In the genomic region with DNA sequence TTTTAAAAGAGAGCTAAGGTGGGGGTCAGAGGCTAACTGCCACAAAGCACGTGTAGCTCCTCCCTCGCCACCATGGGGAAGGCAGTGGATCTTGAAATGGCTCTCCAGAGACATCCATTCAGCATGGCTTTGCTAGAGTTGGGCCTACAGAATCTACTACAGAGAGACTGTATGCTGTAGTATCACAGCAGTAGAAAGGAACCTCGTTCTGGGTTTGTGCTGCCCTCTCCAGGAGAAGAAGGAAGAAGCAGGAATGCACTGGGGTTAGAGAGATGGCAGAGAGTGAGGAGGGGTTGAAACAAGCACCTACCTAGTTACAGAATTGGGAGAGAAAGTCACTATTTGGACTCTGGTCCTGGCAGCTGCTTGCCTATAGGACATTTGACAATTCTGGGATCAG, we compare ENCODE assay signal across 9 mouse cellular contexts. TPM values are rescaled to one million over a fixed set of nuclear protein-coding genes. Genes with fewer than 3 reads are reported as not detected.
A peak's percentile ranks its signal among the peaks of the same experiment; 100 is the strongest.
DNase-seq lines count a peak whose midpoint lies in the region; ATAC-seq and TF ChIP-seq lines count a peak whose summit lies in the region.
"Had no signal": no experiment of that assay in that cellular context is flagged by ENCODE, and none has a peak within 500 bp of the region (broad histone marks: within the 10 kb centered on the region; RNA-seq: fewer than 3 reads in every experiment).

No protein-coding gene starts in this region.

- H3K27ac ChIP-seq in intestine, postnatal 0 days (ENCODE audit: low read depth, low read length), result no peak overlapping the region
- H3K27ac ChIP-seq in intestine, embryonic 15.5 days, result no peak overlapping the region
- no peak overlapping the region for H3K27ac ChIP-seq in CH12.LX (ENCODE audit: insufficient read depth, low read depth)
- H3K27ac ChIP-seq: limb, embryonic 12.5 days had no signal

- in situ Hi-C loops in CH12.LX (cut with MboI; ENCODE audit: low pct_ligation_motif_present, low pct_unique_long_range_greater_than_20kb, low sequenced_read_pairs), result loop anchor here (5.0 to 10.0 kb wide), 2 partner anchors 53 to 391 kb away; no protein-coding TSS in a partner anchor

- TF ChIP-seq POLR2A in CH12.LX (IDR thresholded peaks at IDR 0.05; ENCODE audit: low read depth, low read length), result no peak

- peak; percentile 76 for TF ChIP-seq RAD21 in CH12.LX (IDR thresholded peaks at IDR 0.05; ENCODE audit: low read depth, low read length)

- H3K27me3 ChIP-seq in intestine, postnatal 0 days (replicated peaks; ENCODE audit: control insufficient read depth, insufficient read depth, low read length), result no peaks in the 10 kb centered on the region
- H3K27me3 ChIP-seq in intestine, embryonic 15.5 days (replicated peaks), result no peaks in the 10 kb centered on the region
- no peaks in the 10 kb centered on the region for H3K27me3 ChIP-seq in CH12.LX (replicated peaks)
- H3K27me3 ChIP-seq: limb, embryonic 12.5 days had no signal

- H3K4me3 ChIP-seq in intestine, postnatal 0 days (ENCODE audit: low read depth, low read length), result no peak overlapping the region
- no peak overlapping the region for H3K4me3 ChIP-seq in intestine, embryonic 15.5 days (replicated peaks)
- H3K4me3 ChIP-seq in CH12.LX (replicated peaks in 1 of 3; ENCODE audit: low read depth in 2 of 3, low read length in 2 of 3, poor library complexity in 1 of 3), result no peak overlapping the region
- H3K4me3 ChIP-seq: limb, embryonic 12.5 days had no signal

- no peaks in the 10 kb centered on the region for H3K9me3 ChIP-seq in intestine, postnatal 0 days (ENCODE audit: control insufficient read depth)
- no peaks in the 10 kb centered on the region for H3K9me3 ChIP-seq in intestine, embryonic 15.5 days
- no peaks in the 10 kb centered on the region for H3K9me3 ChIP-seq in CH12.LX (replicated peaks; ENCODE audit: low read length)
- H3K9me3 ChIP-seq: limb, embryonic 12.5 days had no signal

- WGBS in intestine, postnatal 0 days, result 38% methylated on average over 3 of the region's 3 CpGs
- 37% methylated on average over 3 of the region's 3 CpGs for WGBS in intestine, embryonic 15.5 days

- TF ChIP-seq EP300 in CH12.LX (IDR thresholded peaks at IDR 0.05; ENCODE audit: low read length), result no peak

- H3K9ac ChIP-seq in intestine, postnatal 0 days (ENCODE audit: low read depth, low read length), result no peak overlapping the region
- no peak overlapping the region for H3K9ac ChIP-seq in intestine, embryonic 15.5 days
- H3K9ac ChIP-seq in CH12.LX (ENCODE audit: insufficient read depth, low read depth), result no peak overlapping the region
- H3K9ac ChIP-seq: limb, embryonic 12.5 days had no signal

- no peaks in the 10 kb centered on the region for H3K36me3 ChIP-seq in intestine, postnatal 0 days (ENCODE audit: control insufficient read depth, insufficient read depth)
- no peaks in the 10 kb centered on the region for H3K36me3 ChIP-seq in intestine, embryonic 15.5 days
- no peaks in the 10 kb centered on the region for H3K36me3 ChIP-seq in CH12.LX (replicated peaks in 1 of 2; ENCODE audit: control insufficient read depth in 1 of 2, insufficient read depth in 1 of 2, low read length in 1 of 2)
- H3K36me3 ChIP-seq: limb, embryonic 12.5 days had no signal

- no peaks in the 10 kb centered on the region for H3K79me2 ChIP-seq in CH12.LX (replicated peaks; ENCODE audit: control insufficient read depth, extremely low read depth, insufficient read depth, poor library complexity, severe bottlenecking)

- no peak overlapping the region for H3K4me2 ChIP-seq in intestine, postnatal 0 days (replicated peaks; ENCODE audit: low read depth)
- no peak overlapping the region for H3K4me2 ChIP-seq in intestine, embryonic 15.5 days (replicated peaks)
- H3K4me2 ChIP-seq in CH12.LX (ENCODE audit: insufficient read depth, low read depth, poor library complexity, severe bottlenecking), result no peak overlapping the region
- H3K4me2 ChIP-seq: limb, embryonic 12.5 days had no signal

- ATAC-seq in intestine, postnatal 0 days, result no peak
- ATAC-seq in intestine, embryonic 15.5 days, result no peak
- ATAC-seq in activated CD4-positive, CD25-positive, alpha-beta regulatory T cell, adult 4 months, result peak; percentile 99

- 0 out of 2 replicates have a peak, but pooled peaks cover 9% of the 10 kb centered on the region for H3K4me1 ChIP-seq in intestine, postnatal 0 days (replicated peaks; ENCODE audit: control insufficient read depth, insufficient read depth, low read length)
- H3K4me1 ChIP-seq in intestine, embryonic 15.5 days (replicated peaks), result no peaks in the 10 kb centered on the region
- H3K4me1 ChIP-seq in CH12.LX (ENCODE audit: control insufficient read depth in 1 of 2, insufficient read depth in 2 of 2), result peaks cover 0 to 3% of the 10 kb centered on the region in 2 experiments; a peak in 1 of 4 replicates
- H3K4me1 ChIP-seq: limb, embryonic 12.5 days had no signal

- dilution Hi-C loops in CH12.LX (cut with MboI; ENCODE audit: extremely low pct_ligation_motif_present, extremely low pct_unique_long_range_greater_than_20kb, low sequenced_read_pairs), result no loop called here

- peak; percentile 79 for TF ChIP-seq CTCF in intestine, postnatal 0 days (IDR thresholded peaks at IDR 0.05; ENCODE audit: low read depth)
- peak; percentile 55 to 82 for TF ChIP-seq CTCF in CH12.LX (conservative IDR thresholded peaks at IDR 0.05 in 1 of 2, IDR thresholded peaks at IDR 0.05 in 1 of 2; ENCODE audit: low read depth in 2 of 2, low read length in 2 of 2)

- intact Hi-C loops in gastrocnemius, postnatal 36 days (cut with DNase I), result loop anchor here (5.0 kb wide), 1 partner anchor 48 kb away; no protein-coding TSS in a partner anchor

- DNase-seq in CH12.LX (ENCODE audit: extremely low read depth), result peak; percentile 70
- peak; percentile 55 for DNase-seq in heart, postnatal 4 days
- DNase-seq in lung, adult 18-20 months, result peak; percentile 33 to 50
- DNase-seq in right cerebral cortex, postnatal 25 days, result peak; percentile 61
- DNase-seq in gastrocnemius, postnatal 36 days, result no peak

TF ChIP-seq in CH12.LX, 34 proteins besides CTCF, POLR2A, EP300 and RAD21:
- TF ChIP-seq ZNF384 (IDR thresholded peaks at IDR 0.05; ENCODE audit: low read depth, low read length) (no peak), SMC3 (IDR thresholded peaks at IDR 0.05; ENCODE audit: low read depth, low read length) (peak; percentile 81)

RNA-seq across cellular contexts. Expression of gene Otulinl, which starts 34.0 kb away (rescaled TPM):
- polyA plus RNA-seq in intestine, postnatal 0 days (2015; fragmentation: Nextera tagmentation; extraction: Ambion mirVana), result 8.9 and 9.0 TPM in 2 replicates
- polyA plus RNA-seq in intestine, embryonic 15.5 days (2015; fragmentation: Nextera tagmentation; extraction: Ambion mirVana), result 10.9 and 11.4 TPM in 2 replicates
- 1.3 and 1.7 TPM in 2 replicates for total RNA-seq in CH12.LX (2012; rRNA removed)
- total RNA-seq in CH12.LX (2014; rRNA removed), result 1.5 and 2.5 TPM in 2 replicates
- 0.84 and 1.3 TPM in 2 replicates for polyA plus RNA-seq in CH12.LX (2012; ENCODE audit: insufficient read length, low read depth)
- polyA plus RNA-seq in activated CD4-positive, CD25-positive, alpha-beta regulatory T cell, adult 4 months (2017; shearing (Covaris generic)), result 100 to 1,000 TPM; 160 to 175 TPM
- 1 to 10 TPM; 1.3 to 2.4 TPM for total RNA-seq in heart, postnatal 4 days (2021)
- 1 to 10 TPM in 1 of 2 experiments, under 1 TPM in 1; 0.91 to 1.4 TPM for total RNA-seq in gastrocnemius, postnatal 36 days (2021)

Comparison
In these comparisons a context has a peak if more than half of its experiments do, and no peak if none do; other contexts are left out.
1. DNase-seq: peak in CH12.LX (single experiment), heart, postnatal 4 days (single experiment), lung, adult 18-20 months (2 of 2) and right cerebral cortex, postnatal 25 days (single experiment); none in gastrocnemius, postnatal 36 days (0 of 2).
2. RNA of gene Otulinl, which starts 34.0 kb away (polyA plus RNA-seq): 160 to 175 TPM in activated CD4-positive, CD25-positive, alpha-beta regulatory T cell, adult 4 months; 10.9 to 11.4 TPM in intestine, embryonic 15.5 days, 8.9 to 9.0 TPM in intestine, postnatal 0 days and 0.84 to 1.3 TPM in CH12.LX; every median in the first group is over 10 times any median in the second.